Comparison of ENCODE assay signal across 10 mouse cellular contexts in genomic region chr11:34010133-34010858, GRCm38 (mm10). TPM values are rescaled to one million over a fixed set of nuclear protein-coding genes. Genes with fewer than 3 reads are reported as not detected.
DNase-seq lines count a peak whose midpoint lies in the region; ATAC-seq and TF ChIP-seq lines count a peak whose summit lies in the region.
"Had no signal": no experiment of that assay in that cellular context is flagged by ENCODE, and none has a peak within 500 bp of the region (broad histone marks: within the 10 kb centered on the region; RNA-seq: fewer than 3 reads in every experiment).

No protein-coding gene starts in this region.

- no peaks in the 10 kb centered on the region for H3K36me3 ChIP-seq in spleen, adult 2 months (ENCODE audit: control insufficient read depth, insufficient read depth, low read length)

- TF ChIP-seq CTCF in spleen, adult 2 months (IDR thresholded peaks at IDR 0.05; ENCODE audit: extremely low read depth, insufficient read depth, insufficient read length, insufficient replicate concordance): no peak

- no peak overlapping the region for H3K4me3 ChIP-seq in spleen, adult 2 months (ENCODE audit: extremely low read depth, insufficient read depth, insufficient read length)
- H3K4me3 ChIP-seq: forebrain, embryonic 13.5 days had no signal

- peaks cover 16% of the 10 kb centered on the region; the same call in 1 of the 2 replicates for H3K4me1 ChIP-seq in spleen, adult 2 months (ENCODE audit: control insufficient read depth, insufficient read depth, insufficient read length)
- H3K4me1 ChIP-seq: forebrain, embryonic 13.5 days had no signal

- ATAC-seq in megakaryocyte-erythroid progenitor cell, adult 5-6 weeks (replicated peaks; ENCODE audit: low FRiP score, low TSS enrichment, poor library complexity, severe bottlenecking): no peak
- ATAC-seq: forebrain, embryonic 13.5 days had no signal

- WGBS in spleen, adult 2 months: 49% methylated on average over 7 of the region's 7 CpGs

- no peaks in the 10 kb centered on the region for H3K27me3 ChIP-seq in spleen, adult 2 months (ENCODE audit: control insufficient read depth, insufficient read depth, low read length)
- H3K27me3 ChIP-seq: forebrain, embryonic 13.5 days had no signal

- peak in 1 of 2 experiments; percentile 34 for DNase-seq in spleen, adult 2 months (ENCODE audit: low read depth in 1 of 2, low spot score in 2 of 2)
- DNase-seq in spleen, postnatal 36 days (ENCODE audit: low spot score in 2 of 2): no peak
- DNase-seq in induced T-regulatory cell, adult 2 months (ENCODE audit: low read depth): peak; percentile 90
- DNase-seq in lung, postnatal 4 days: peak; percentile 27 to 39
- DNase-seq in adipocyte (ENCODE audit: low spot score): no peak
- no peak for DNase-seq in gastrocnemius, adult 8-10 months (ENCODE audit: low spot score in 2 of 2)
- DNase-seq in frontal cortex, postnatal 10 days (ENCODE audit: low spot score in 2 of 2): no peak

- H3K27ac ChIP-seq in spleen, adult 2 months (ENCODE audit: insufficient read depth, low read length): peak overlapping the region; percentile 89
- H3K27ac ChIP-seq: forebrain, embryonic 13.5 days; liver, embryonic 14.5 days had no signal

- no peak for TF ChIP-seq POLR2A in spleen, adult 2 months (IDR thresholded peaks at IDR 0.05; ENCODE audit: low read depth, low read length)

RNA-seq across cellular contexts. Expression of gene Kcnip1, which starts 17.3 kb away (rescaled TPM):
- polyA plus RNA-seq in spleen, adult 2 months (2012; rRNA removed): not detected in 2 replicates
- not detected in 2 replicates for total RNA-seq in megakaryocyte-erythroid progenitor cell, adult 5-6 weeks (2014; fragmentation: Nextera tagmentation)
- not detected in 2 replicates for total RNA-seq in megakaryocyte-erythroid progenitor cell, adult 5-6 weeks (2017)
- not detected for total RNA-seq in gastrocnemius, adult 8-10 months (2022)

RNA-seq across cellular contexts. Expression of gene Lcp2, which starts 36.4 kb away (rescaled TPM):
- polyA plus RNA-seq in spleen, adult 2 months (2012; rRNA removed): 34.0 and 34.2 TPM in 2 replicates
- total RNA-seq in megakaryocyte-erythroid progenitor cell, adult 5-6 weeks (2014; fragmentation: Nextera tagmentation): 11.4 and 19.0 TPM in 2 replicates
- total RNA-seq in megakaryocyte-erythroid progenitor cell, adult 5-6 weeks (2017): 9.3 and 16.2 TPM in 2 replicates
- under 1 TPM; 0.19 to 0.62 (median 0.36) TPM for total RNA-seq in gastrocnemius, adult 8-10 months (2022)

RNA-seq across cellular contexts. Expression of gene Kcnmb1, which starts 47.5 kb away (rescaled TPM):
- polyA plus RNA-seq in spleen, adult 2 months (2012; rRNA removed): 0.27 and 0.48 TPM in 2 replicates
- not detected in 2 replicates for total RNA-seq in megakaryocyte-erythroid progenitor cell, adult 5-6 weeks (2014; fragmentation: Nextera tagmentation)
- not detected in 2 replicates for total RNA-seq in megakaryocyte-erythroid progenitor cell, adult 5-6 weeks (2017)
- under 1 TPM; 0.12 to 0.31 (median 0.15) TPM for total RNA-seq in gastrocnemius, adult 8-10 months (2022)

Comparison
In these comparisons a context has a peak if more than half of its experiments do, and no peak if none do; other contexts are left out.
1. DNase-seq: peak in induced T-regulatory cell, adult 2 months (single experiment) and lung, postnatal 4 days (2 of 2); none in spleen, postnatal 36 days (0 of 2), adipocyte (single experiment), gastrocnemius, adult 8-10 months (0 of 2) and frontal cortex, postnatal 10 days (0 of 2).
2. RNA of gene Lcp2, which starts 36.4 kb away (total RNA-seq): 9.3 to 19.0 TPM in megakaryocyte-erythroid progenitor cell, adult 5-6 weeks; 0.19 to 0.62 TPM in gastrocnemius, adult 8-10 months; every median in the first group is over 4 times any median in the second.